Mouse (Mus musculus) liver, embryonic 12.5 days (tissue): ENCODE data around the gene Cntnap3. TPM values are rescaled to one million over a fixed set of nuclear protein-coding genes. Genes with fewer than 3 reads are reported as not detected.
A peak's percentile ranks its signal among the peaks of the same experiment; 100 is the strongest.
"Not testable (repeated sequence)": the region's sequence is repeated elsewhere in the genome, so short reads cannot be mapped to it uniquely, and the experiment has no call there.

Experiments
- ATAC-seq: fragments of 200-750 bp; cut with Nextera tagmentation; 2 replicates; pipeline ENCODE4 v1.8.0; 2017; ENCODE audit warnings: moderate number of reproducible peaks, mild to moderate bottlenecking, moderate library complexity
- H3K27ac ChIP-seq: fragments of 300-500 bp; sonication (generic); 2 replicates; pipeline ENCODE4 v1.5.1; 2016; ENCODE audit warnings: mild to moderate bottlenecking
- H3K27me3 ChIP-seq: fragments of 300-500 bp; sonication (generic); replicated peaks from 2 replicates; pipeline ENCODE4 v1.6.1; 2016; ENCODE audit warnings: mild to moderate bottlenecking, moderate library complexity
- H3K36me3 ChIP-seq: fragments of 300-500 bp; sonication (generic); 2 replicates; pipeline ENCODE4 v1.6.1; 2016; ENCODE audit warnings: mild to moderate bottlenecking, moderate library complexity
- H3K4me1 ChIP-seq: fragments of 300-500 bp; sonication (generic); 2 replicates; pipeline ENCODE4 v1.6.1; 2016
- H3K4me2 ChIP-seq: fragments of 300-500 bp; sonication (generic); 2 replicates; pipeline ENCODE4 v1.6.1; 2016; ENCODE audit warnings: mild to moderate bottlenecking, moderate library complexity
- H3K4me3 ChIP-seq: fragments of 300-500 bp; sonication (generic); 2 replicates; pipeline ENCODE4 v1.5.1; 2016; ENCODE audit warnings: mild to moderate bottlenecking, moderate library complexity
- H3K9ac ChIP-seq: fragments of 300-500 bp; sonication (generic); 2 replicates; pipeline ENCODE4 v1.6.1; 2016; ENCODE audit warnings: mild to moderate bottlenecking, moderate library complexity
- H3K9me3 ChIP-seq: fragments of 300-500 bp; sonication (generic); replicated peaks from 2 replicates; pipeline ENCODE4 v1.6.1; 2016; ENCODE audit warnings: mild to moderate bottlenecking, moderate library complexity
- WGBS: fragments of 180-500 bp; shearing (Covaris S2); methylation state at CpG from one replicate; pipeline ENCODE4 v1.1.7; 2016; ENCODE audit not compliant: insufficient replicate concordance; 5-methylcytosine and 5-hydroxymethylcytosine counted together
- polyA plus RNA-seq: library from polyadenylated mRNA; unstranded; fragments of >200 nt; fragmentation: Nextera tagmentation; extraction: Ambion mirVana; gene quantifications from 2 replicates; pipeline ENCODE4 v1.2.1, GENCODE M21; 2016

Gene Cntnap3
- polyA plus RNA-seq, result 0.05 and 0.06 TPM in 2 replicates

DNA sequence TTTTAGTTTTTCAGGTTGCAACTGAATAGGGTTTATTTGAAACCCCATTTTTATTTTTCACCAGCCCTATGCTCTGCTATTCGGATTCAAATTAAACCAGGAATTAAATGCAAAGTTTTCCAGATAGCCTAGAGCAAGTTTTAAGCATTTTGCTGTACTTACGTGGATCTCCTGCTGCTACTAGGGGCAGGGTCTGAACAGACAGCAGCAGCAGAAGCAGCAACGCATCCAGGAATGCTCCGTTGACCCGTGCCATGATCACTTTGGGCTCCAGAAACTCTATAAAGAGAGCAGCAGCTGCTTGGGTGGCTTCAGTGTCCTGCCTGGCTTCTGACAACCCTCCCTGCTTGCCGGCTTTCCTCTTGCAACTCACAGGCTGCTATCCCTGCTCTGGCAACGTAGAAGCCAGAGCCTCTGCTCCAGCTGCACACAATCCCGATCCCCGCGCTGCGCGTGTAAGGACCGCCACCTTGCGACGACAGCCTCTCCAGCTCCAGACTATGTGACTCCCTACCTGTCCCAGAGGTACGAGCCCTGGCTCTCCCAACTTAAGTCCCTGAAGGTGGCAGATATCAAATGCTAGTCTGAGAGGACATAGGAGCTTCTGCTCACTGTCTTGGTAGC is at the start of gene Cntnap3:
Gene Cntnap3 (minus strand): TSS at position 371 of the 624 bp plus-strand sequence.
- Histone ChIP-seq H3K4me3 (no peak within 1 kb of the TSS), H3K27me3 (no peaks in the 10 kb centered on the region), H3K4me2 (peak within 1 kb of the TSS; percentile 12; the same call in 1 of the 2 replicates), H3K36me3 (no peaks in the 10 kb centered on the region), H3K9me3 (no peaks in the 10 kb centered on the region), H3K27ac (no peak within 1 kb of the TSS), H3K4me1 (no peaks in the 10 kb centered on the region), H3K9ac (no peak within 1 kb of the TSS)
- no peak for ATAC-seq
- 15% methylated on average over 16 of the region's 16 CpGs for WGBS

DNA sequence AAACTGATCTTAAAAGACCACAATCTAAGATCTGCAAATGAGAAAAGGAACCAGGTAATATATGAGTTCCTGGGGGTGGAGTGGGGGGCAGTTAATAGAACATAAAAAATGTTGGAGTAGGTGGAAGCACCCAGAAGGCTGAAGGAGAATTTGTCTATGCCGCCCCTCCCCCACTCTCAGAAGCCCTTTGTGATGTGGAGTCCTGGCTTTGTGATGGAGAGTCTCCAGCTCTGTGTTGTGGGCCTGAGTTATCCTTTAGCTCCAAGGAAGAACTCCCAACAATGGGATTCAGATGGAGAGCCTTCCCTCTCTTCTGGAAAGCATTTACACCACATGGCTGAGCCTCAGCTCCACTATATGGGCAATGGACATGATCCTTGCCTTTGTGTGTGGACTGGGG is 13.4 kb upstream of the Cntnap3 start, which contains the start of gene Spata31:
Gene Spata31 (plus strand): TSS at position 216 of the 400 bp plus-strand sequence.
- Histone ChIP-seq H3K27ac (no peak within 1 kb of the TSS), H3K36me3 (no peaks in the 10 kb centered on the region), H3K9ac (no peak within 1 kb of the TSS), H3K9me3 (no peaks in the 10 kb centered on the region), H3K27me3 (no peaks in the 10 kb centered on the region), H3K4me3 (no peak within 1 kb of the TSS), H3K4me2 (no peak within 1 kb of the TSS), H3K4me1 (no peaks in the 10 kb centered on the region)
- WGBS, result 53% methylated on average over 1 of the region's 1 CpGs
- no peak for ATAC-seq

DNA sequence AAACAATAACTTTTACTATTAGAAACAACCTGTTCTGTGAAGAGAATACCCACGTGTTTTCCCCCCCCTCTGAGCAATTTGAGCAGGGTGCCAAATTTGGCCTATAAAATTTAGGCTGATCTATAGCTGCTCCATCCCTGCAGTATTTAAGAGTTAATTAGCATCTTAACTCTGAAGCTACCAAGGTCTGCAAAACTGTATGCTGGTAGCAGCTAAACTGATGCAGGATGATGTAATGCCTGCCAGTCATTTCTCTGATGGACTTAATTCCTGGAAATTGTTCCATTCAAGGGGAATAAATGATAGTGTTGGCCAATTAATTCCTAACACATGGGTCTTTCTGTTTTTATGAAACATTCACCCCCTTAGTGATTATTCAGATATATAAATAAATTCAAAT is 623 bp downstream of the Cntnap3 start:
- Histone ChIP-seq H3K4me1 (no peaks in the 10 kb centered on the region), H3K9me3 (no peaks in the 10 kb centered on the region), H3K27me3 (no peaks in the 10 kb centered on the region), H3K36me3 (no peaks in the 10 kb centered on the region), H3K4me3 (no peak overlapping the region), H3K9ac (no peak overlapping the region), H3K27ac (no peak overlapping the region), H3K4me2 (no peak overlapping the region)
- WGBS, result 33% methylated on average over 1 of the region's 1 CpGs
- ATAC-seq, result no peak

DNA sequence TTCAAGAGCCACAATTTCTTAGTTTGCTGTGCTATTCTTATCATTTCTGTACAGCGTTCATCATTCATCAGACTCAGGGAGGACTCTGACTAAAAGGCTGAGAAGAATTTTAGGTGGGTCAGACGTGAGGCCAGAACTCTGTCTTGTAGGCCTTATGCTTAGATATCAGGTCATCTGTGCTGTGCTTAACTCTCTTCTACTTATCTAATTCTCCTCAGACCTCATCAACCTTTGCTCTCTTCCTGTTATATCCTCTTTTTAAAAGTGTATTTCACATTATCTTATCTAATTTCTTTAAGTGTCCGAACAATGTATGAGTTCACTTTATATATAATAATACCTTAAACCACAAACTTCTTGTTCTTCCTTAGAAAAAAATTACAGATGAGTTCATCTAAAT is 38.4 kb downstream of the Cntnap3 start:
- 63% methylated on average over 3 of the region's 3 CpGs for WGBS
- H3K27me3 ChIP-seq, result no peaks in the 10 kb centered on the region
- no peak for ATAC-seq
- no peaks in the 10 kb centered on the region for H3K4me1 ChIP-seq
- no peak overlapping the region for H3K9ac ChIP-seq
- H3K36me3 ChIP-seq, result no peaks in the 10 kb centered on the region
- no peak overlapping the region for H3K27ac ChIP-seq
- H3K9me3 ChIP-seq, result no peaks in the 10 kb centered on the region
- H3K4me2 ChIP-seq, result no peak overlapping the region
- H3K4me3 ChIP-seq, result no peak overlapping the region

DNA sequence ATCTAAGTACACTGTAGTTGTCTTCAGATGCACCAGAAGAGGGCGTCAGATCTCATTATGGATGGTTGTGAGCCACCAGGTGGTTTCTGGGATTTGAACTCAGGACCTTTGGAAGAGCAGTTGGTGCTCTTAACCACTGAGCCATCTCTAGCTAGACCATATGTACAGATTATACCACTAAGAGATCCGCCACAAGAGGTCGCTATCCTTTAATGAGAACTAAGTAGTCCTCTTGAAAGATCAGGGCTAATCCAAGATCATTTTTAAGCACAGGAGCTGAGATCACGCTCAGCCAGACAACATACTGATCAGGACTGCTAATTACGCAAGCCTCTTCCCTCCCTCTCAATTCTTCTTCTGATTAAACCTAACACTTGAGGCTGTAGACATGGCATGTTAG is 78.9 kb downstream of the Cntnap3 start:
- not testable (repeated sequence) for H3K36me3 ChIP-seq, H3K4me3 ChIP-seq, H3K27me3 ChIP-seq, H3K4me1 ChIP-seq, H3K27ac ChIP-seq, H3K9ac ChIP-seq, ATAC-seq, H3K4me2 ChIP-seq, H3K9me3 ChIP-seq
- WGBS, result 37% methylated on average over 5 of the region's 5 CpGs

DNA sequence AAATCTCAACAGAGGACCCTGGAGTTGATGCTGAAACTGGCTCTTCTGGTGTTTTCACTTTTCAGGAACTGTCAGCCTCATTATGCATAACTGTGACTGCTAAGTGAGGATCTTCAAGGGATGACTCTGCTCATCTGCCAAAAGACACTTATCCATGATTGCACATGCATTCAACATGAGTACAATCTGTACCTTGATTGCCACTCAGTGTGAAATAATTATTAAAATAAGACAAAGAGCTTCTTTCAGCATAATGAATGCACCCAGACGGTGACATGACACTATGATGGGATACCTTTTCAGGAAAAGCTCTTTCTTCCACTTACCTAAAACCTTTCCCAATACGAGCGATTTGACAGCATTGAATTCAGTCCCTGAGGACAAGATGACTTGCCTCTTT is 158.4 kb downstream of the Cntnap3 start:
- no peak overlapping the region for H3K27ac ChIP-seq
- H3K4me2 ChIP-seq, result no peak overlapping the region
- no peak for ATAC-seq
- no peak overlapping the region for H3K9ac ChIP-seq
- 52% methylated on average over 3 of the region's 3 CpGs for WGBS
- H3K27me3 ChIP-seq, result no peaks in the 10 kb centered on the region
- H3K9me3 ChIP-seq, result no peaks in the 10 kb centered on the region
- no peaks in the 10 kb centered on the region for H3K4me1 ChIP-seq
- H3K4me3 ChIP-seq, result no peak overlapping the region
- H3K36me3 ChIP-seq, result no peaks in the 10 kb centered on the region

DNA sequence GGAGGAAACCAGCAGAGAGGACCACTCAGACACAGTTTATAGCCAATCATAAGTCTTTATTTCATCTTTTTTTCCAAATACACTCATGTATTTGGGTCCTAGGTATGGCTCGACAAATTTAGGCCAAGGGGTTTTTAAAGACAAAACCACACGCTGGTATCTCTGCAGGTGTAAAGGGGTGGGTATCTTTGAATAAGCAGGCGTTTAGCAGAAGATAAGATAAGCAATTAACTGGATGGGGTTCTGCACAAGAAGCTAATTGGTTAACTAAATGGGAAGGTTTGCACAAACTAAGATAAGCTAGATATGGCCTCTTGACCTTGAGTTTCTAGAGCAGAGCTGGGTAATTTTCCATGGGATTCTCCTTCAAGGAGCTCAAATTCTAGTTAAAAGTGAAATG is 171.5 kb downstream of the Cntnap3 start:
- 40% methylated on average over 3 of the region's 3 CpGs for WGBS
- no peak overlapping the region for H3K27ac ChIP-seq
- no peak overlapping the region for H3K9ac ChIP-seq
- no peaks in the 10 kb centered on the region for H3K27me3 ChIP-seq
- H3K4me2 ChIP-seq, result no peak overlapping the region
- no peak for ATAC-seq
- no peaks in the 10 kb centered on the region for H3K9me3 ChIP-seq
- no peaks in the 10 kb centered on the region for H3K4me1 ChIP-seq
- H3K4me3 ChIP-seq, result no peak overlapping the region
- H3K36me3 ChIP-seq, result no peaks in the 10 kb centered on the region

DNA sequence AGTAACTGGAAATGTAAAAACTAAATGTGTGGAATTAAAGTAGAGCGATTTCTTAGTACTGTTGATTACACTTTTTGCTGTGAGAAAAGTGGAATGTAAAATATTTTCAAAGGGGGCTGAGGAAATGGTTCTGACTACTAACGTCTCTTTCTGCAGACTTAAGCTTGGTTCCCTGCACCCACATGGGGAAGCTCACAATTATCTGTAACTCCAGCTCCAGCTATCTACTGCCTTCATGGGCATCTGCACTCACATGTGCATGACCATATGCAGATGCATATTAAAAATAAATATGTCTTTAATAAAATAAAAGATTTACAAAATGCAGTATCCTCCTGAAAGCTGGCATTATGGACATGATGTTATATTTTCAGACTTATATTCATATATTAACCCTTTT is 187.0 kb downstream of the Cntnap3 start:
- ATAC-seq, result no peak
- no peaks in the 10 kb centered on the region for H3K36me3 ChIP-seq

DNA sequence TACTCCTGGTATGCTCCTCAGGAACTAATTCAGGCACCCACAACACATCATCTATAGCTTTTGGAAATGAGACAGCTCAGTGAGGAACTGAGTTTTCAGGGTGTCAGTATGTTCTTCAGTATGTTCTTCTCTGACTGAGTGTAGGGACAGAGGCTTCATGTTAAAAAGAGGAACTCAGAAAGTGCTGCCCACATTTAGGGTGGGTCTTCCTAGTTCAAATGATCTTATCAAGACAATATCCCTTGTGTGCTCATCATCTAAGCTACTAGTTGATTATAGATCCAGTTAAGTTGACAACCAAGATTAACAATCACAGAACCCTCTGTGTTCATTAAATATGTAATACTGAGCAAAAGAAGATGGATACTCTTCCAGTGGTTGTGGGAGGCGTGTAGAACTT is 211.3 kb downstream of the Cntnap3 start:
- no peak for ATAC-seq
- no peaks in the 10 kb centered on the region for H3K9me3 ChIP-seq
- no peak overlapping the region for H3K4me2 ChIP-seq
- 58% methylated on average over 1 of the region's 1 CpGs for WGBS
- H3K27me3 ChIP-seq, result no peaks in the 10 kb centered on the region
- no peak overlapping the region for H3K9ac ChIP-seq
- no peak overlapping the region for H3K27ac ChIP-seq
- no peak overlapping the region for H3K4me3 ChIP-seq
- H3K36me3 ChIP-seq, result no peaks in the 10 kb centered on the region
- H3K4me1 ChIP-seq, result no peaks in the 10 kb centered on the region

More for the DNA sequence above, 187.0 kb downstream of the Cntnap3 start:
- 55% methylated on average over 2 of the region's 2 CpGs for WGBS
- Histone ChIP-seq H3K9ac (no peak overlapping the region), H3K4me2 (no peak overlapping the region), H3K27me3 (no peaks in the 10 kb centered on the region), H3K4me1 (no peaks in the 10 kb centered on the region), H3K9me3 (no peaks in the 10 kb centered on the region), H3K4me3 (no peak overlapping the region), H3K27ac (no peak overlapping the region)

Other genes with a start within 250 kb of the Cntnap3 start
- not detected in 2 replicates for gene Spata31, start 13.5 kb upstream of the Cntnap3 start, polyA plus RNA-seq
- not detected in 2 replicates for gene Spata31d1c, start 129.1 kb upstream of the Cntnap3 start, polyA plus RNA-seq
- not detected in 2 replicates for gene Prss47, start 148.8 kb upstream of the Cntnap3 start, polyA plus RNA-seq
- gene Mfsd14b, start 209.0 kb upstream of the Cntnap3 start, polyA plus RNA-seq, result 54.8 and 55.2 TPM in 2 replicates
- gene Olfr465-ps1, start 234.1 kb upstream of the Cntnap3 start, polyA plus RNA-seq, result not detected in 2 replicates
- gene Olfr466, start 246.3 kb upstream of the Cntnap3 start, polyA plus RNA-seq, result not detected in 2 replicates